Mouse (Mus musculus): ENCODE results near the gene Slc26a10. TPM values are rescaled to one million over a fixed set of nuclear protein-coding genes. Genes with fewer than 3 reads are reported as not detected.

Gene Slc26a10
- total and polyA plus RNA-seq, 3 experiments, result 0.94 to 8.4 (median 0.98) TPM

DNA sequence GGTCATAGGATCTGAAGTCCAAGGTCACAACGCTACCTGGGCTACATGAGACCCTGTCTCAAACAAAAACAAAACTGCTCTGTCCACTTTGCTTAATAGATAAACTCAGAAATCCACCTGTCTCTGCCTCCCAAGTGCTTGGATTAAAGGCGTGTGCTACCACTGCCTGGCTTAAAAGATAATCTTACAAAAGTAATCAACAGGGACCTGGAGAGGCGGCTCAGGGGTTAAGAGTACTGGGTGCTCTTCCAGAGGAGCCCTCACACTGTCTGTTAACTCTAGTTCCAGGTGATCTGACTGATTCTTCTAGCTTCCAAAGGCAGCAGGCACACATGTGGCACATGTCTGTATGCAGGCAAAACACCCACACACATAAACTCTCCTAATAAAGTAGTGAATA, 22.7 kb upstream of the Slc26a10 start:
- ATAC-seq (ENCODE audit: extremely low read depth, insufficient number of reproducible peaks, low FRiP score, poor library complexity, severe bottlenecking) (no peak), DNase-seq (ENCODE audit: low spot score) (no peak)
- Histone ChIP-seq H3K36me3 (replicated peaks) (peaks cover 98% of the 10 kb centered on the region), H3K4me1 (ENCODE audit: insufficient read depth, low read depth, low read length) (peaks cover 91% of the 10 kb centered on the region), H3K4me3 (ENCODE audit: low read depth, low read length) (no peak overlapping the region; the same call in 1 of the 2 replicates), H3K9me3 (replicated peaks) (no peaks in the 10 kb centered on the region), H3K27me3 (ENCODE audit: insufficient read depth, low read length) (no peaks in the 10 kb centered on the region)
- TF ChIP-seq CTCF (IDR thresholded peaks at IDR 0.05; ENCODE audit: low read depth, low read length), result no peak
- no peak for TF ChIP-seq GATA1 (IDR thresholded peaks at IDR 0.05; ENCODE audit: borderline replicate concordance, low read length)
- TF ChIP-seq TAL1 (conservative IDR thresholded peaks at IDR 0.05; ENCODE audit: low read depth, low read length), result peak; percentile 48; the same call in 1 of the 2 replicates
- no peak for TF ChIP-seq GATA2 (IDR thresholded peaks at IDR 0.05; ENCODE audit: borderline replicate concordance, low read depth, low read length)

GRCm38 (mm10) chr10:127200279-127200678, 19.8 kb upstream of the Slc26a10 start:
- ATAC-seq (ENCODE audit: extremely low read depth, insufficient number of reproducible peaks, low FRiP score, poor library complexity, severe bottlenecking) (no peak), DNase-seq (ENCODE audit: low spot score) (no peak)
- Histone ChIP-seq H3K36me3 (replicated peaks) (peaks cover 87% of the 10 kb centered on the region), H3K27me3 (ENCODE audit: insufficient read depth, low read length) (no peaks in the 10 kb centered on the region), H3K4me3 (ENCODE audit: low read depth, low read length) (no peak overlapping the region; the same call in 1 of the 2 replicates), H3K9me3 (replicated peaks) (no peaks in the 10 kb centered on the region), H3K4me1 (ENCODE audit: insufficient read depth, low read depth, low read length) (peaks cover 88% of the 10 kb centered on the region)
- no peak for TF ChIP-seq POLR2AphosphoS5 (IDR thresholded peaks at IDR 0.05; ENCODE audit: insufficient replicate concordance, low read depth, low read length)
- TF ChIP-seq TAL1 (conservative IDR thresholded peaks at IDR 0.05; ENCODE audit: low read depth, low read length), result no peak
- no peak for TF ChIP-seq GATA2 (IDR thresholded peaks at IDR 0.05; ENCODE audit: borderline replicate concordance, low read depth, low read length)
- TF ChIP-seq CTCF (IDR thresholded peaks at IDR 0.05; ENCODE audit: low read depth, low read length), result no peak
- no peak for TF ChIP-seq GATA1 (IDR thresholded peaks at IDR 0.05; ENCODE audit: borderline replicate concordance, low read length)

GRCm38 (mm10) chr10:127199474-127199873, 19.0 kb upstream of the Slc26a10 start:
- Histone ChIP-seq H3K27me3 (ENCODE audit: insufficient read depth, low read length) (no peaks in the 10 kb centered on the region), H3K9me3 (replicated peaks) (no peaks in the 10 kb centered on the region), H3K4me1 (ENCODE audit: insufficient read depth, low read depth, low read length) (peaks cover 89% of the 10 kb centered on the region), H3K36me3 (replicated peaks) (peaks cover 79% of the 10 kb centered on the region), H3K4me3 (ENCODE audit: low read depth, low read length) (peak overlapping the region; percentile 52; the same call in 1 of the 2 replicates)
- DNase-seq (ENCODE audit: low spot score), result no peak
- TF ChIP-seq POLR2AphosphoS5 (IDR thresholded peaks at IDR 0.05; ENCODE audit: insufficient replicate concordance, low read depth, low read length) (no peak), GATA2 (IDR thresholded peaks at IDR 0.05; ENCODE audit: borderline replicate concordance, low read depth, low read length) (no peak), GATA1 (IDR thresholded peaks at IDR 0.05; ENCODE audit: borderline replicate concordance, low read length) (no peak), TAL1 (conservative IDR thresholded peaks at IDR 0.05; ENCODE audit: low read depth, low read length) (no peak), CTCF (IDR thresholded peaks at IDR 0.05; ENCODE audit: low read depth, low read length) (no peak)
- ATAC-seq (ENCODE audit: extremely low read depth, insufficient number of reproducible peaks, low FRiP score, poor library complexity, severe bottlenecking), result no peak

GRCm38 (mm10) chr10:127199068-127199467, 18.6 kb upstream of the Slc26a10 start:
- no peak for ATAC-seq (ENCODE audit: extremely low read depth, insufficient number of reproducible peaks, low FRiP score, poor library complexity, severe bottlenecking)
- Histone ChIP-seq H3K9me3 (replicated peaks) (no peaks in the 10 kb centered on the region), H3K4me3 (ENCODE audit: low read depth, low read length) (peak overlapping the region; percentile 52; the same call in 1 of the 2 replicates), H3K27me3 (ENCODE audit: insufficient read depth, low read length) (no peaks in the 10 kb centered on the region), H3K4me1 (ENCODE audit: insufficient read depth, low read depth, low read length) (peaks cover 89% of the 10 kb centered on the region), H3K36me3 (replicated peaks) (peaks cover 75% of the 10 kb centered on the region)
- TF ChIP-seq POLR2AphosphoS5 (IDR thresholded peaks at IDR 0.05; ENCODE audit: insufficient replicate concordance, low read depth, low read length), result no peak
- TF ChIP-seq GATA1 (IDR thresholded peaks at IDR 0.05; ENCODE audit: borderline replicate concordance, low read length), result no peak
- TF ChIP-seq GATA2 (IDR thresholded peaks at IDR 0.05; ENCODE audit: borderline replicate concordance, low read depth, low read length), result no peak
- DNase-seq (ENCODE audit: low spot score), result no peak

DNA sequence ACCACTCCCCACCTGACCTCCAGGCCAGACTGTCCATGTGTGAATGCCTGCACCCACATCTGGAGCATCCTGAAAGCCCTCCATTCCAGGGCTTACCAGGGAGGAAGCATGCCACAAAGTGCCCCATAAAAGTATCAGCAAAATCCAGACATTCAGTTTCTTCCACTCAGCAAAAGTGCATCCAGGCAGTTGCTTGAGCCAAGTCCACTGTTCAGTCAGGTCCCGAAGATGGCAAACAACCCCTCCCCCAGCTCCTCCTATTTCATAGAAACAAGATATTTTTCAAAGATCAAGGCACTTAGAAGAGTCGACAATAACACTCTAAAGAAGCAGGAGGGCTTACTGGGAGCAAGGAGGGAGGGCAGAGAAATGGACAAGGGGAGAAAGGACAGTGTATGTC, 18.0 kb upstream of the Slc26a10 start:
- Histone ChIP-seq H3K27me3 (ENCODE audit: insufficient read depth, low read length) (no peaks in the 10 kb centered on the region), H3K4me3 (ENCODE audit: low read depth, low read length) (peak overlapping the region; percentile 20; the same call in 1 of the 2 replicates), H3K36me3 (replicated peaks) (peaks cover 72% of the 10 kb centered on the region), H3K9me3 (replicated peaks) (no peaks in the 10 kb centered on the region), H3K4me1 (ENCODE audit: insufficient read depth, low read depth, low read length) (peaks cover 86% of the 10 kb centered on the region)
- TF ChIP-seq GATA1 (IDR thresholded peaks at IDR 0.05; ENCODE audit: borderline replicate concordance, low read length), result no peak
- no peak for ATAC-seq (ENCODE audit: extremely low read depth, insufficient number of reproducible peaks, low FRiP score, poor library complexity, severe bottlenecking)
- no peak for DNase-seq (ENCODE audit: low spot score)

GRCm38 (mm10) chr10:127197505-127198110, 17.2 kb upstream of the Slc26a10 start:
- TF ChIP-seq GATA1 (IDR thresholded peaks at IDR 0.05; ENCODE audit: borderline replicate concordance, low read length), result no peak
- no peak for TF ChIP-seq POLR2AphosphoS5 (IDR thresholded peaks at IDR 0.05; ENCODE audit: insufficient replicate concordance, low read depth, low read length)
- no peak for TF ChIP-seq CTCF (IDR thresholded peaks at IDR 0.05; ENCODE audit: low read depth, low read length)
- TF ChIP-seq GATA2 (IDR thresholded peaks at IDR 0.05; ENCODE audit: borderline replicate concordance, low read depth, low read length), result no peak
- TF ChIP-seq TAL1 (conservative IDR thresholded peaks at IDR 0.05; ENCODE audit: low read depth, low read length), result no peak
- Histone ChIP-seq H3K27me3 (ENCODE audit: insufficient read depth, low read length) (no peaks in the 10 kb centered on the region), H3K4me1 (ENCODE audit: insufficient read depth, low read depth, low read length) (peaks cover 86% of the 10 kb centered on the region), H3K4me3 (ENCODE audit: low read depth, low read length) (peak overlapping the region; percentile 20; the same call in 1 of the 2 replicates), H3K9me3 (replicated peaks) (no peaks in the 10 kb centered on the region), H3K36me3 (replicated peaks) (peaks cover 72% of the 10 kb centered on the region)
- DNase-seq (ENCODE audit: low spot score) (no peak), ATAC-seq (ENCODE audit: extremely low read depth, insufficient number of reproducible peaks, low FRiP score, poor library complexity, severe bottlenecking) (no peak)

Data from G1E (cell line).